In the genomic region with DNA sequence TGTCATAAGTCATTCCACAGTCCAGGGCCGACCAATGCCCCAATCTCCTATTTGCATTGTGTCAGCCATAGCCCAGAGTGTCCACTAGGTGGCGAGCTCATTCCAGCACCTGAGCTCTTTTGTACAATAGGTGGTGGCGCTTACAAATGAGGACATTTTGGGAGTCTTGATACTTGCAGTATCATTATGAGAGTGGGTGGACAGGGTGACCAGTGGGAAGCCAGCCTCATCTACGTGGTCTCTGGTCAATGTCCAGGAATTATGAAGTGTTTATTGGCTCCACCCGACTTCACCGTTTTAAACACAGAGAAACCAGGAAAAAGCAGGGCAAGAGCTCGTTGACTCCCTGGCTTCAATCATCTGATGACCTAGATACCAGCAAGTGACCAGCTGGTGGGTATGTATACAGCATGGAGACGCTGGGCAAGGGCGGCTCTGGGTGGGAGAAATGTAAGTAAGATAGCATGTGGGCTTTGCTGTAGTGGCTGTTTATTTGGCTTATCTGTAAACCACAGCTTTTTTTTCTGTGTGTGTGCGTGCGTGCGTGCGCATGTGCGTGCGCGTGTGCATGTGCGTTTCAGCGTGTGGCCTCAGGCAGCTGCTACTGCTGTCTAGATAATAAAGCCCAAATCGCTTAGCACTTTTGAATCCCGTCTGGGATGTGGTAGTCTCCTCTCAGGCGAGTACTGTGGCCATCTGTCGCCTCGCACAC, we compare ENCODE assay signal across 9 mouse cellular contexts. TPM values are rescaled to one million over a fixed set of nuclear protein-coding genes. Genes with fewer than 3 reads are reported as not detected.
DNase-seq lines count a peak whose midpoint lies in the region; ATAC-seq and TF ChIP-seq lines count a peak whose summit lies in the region.
"Had no signal": no experiment of that assay in that cellular context is flagged by ENCODE, and none has a peak within 500 bp of the region (broad histone marks: within the 10 kb centered on the region; RNA-seq: fewer than 3 reads in every experiment).

A gene (plus strand): TSS at position 137 of the 712 bp plus-strand sequence.

- H3K36me3 ChIP-seq in liver, embryonic 12.5 days, result no peaks in the 10 kb centered on the region
- no peaks in the 10 kb centered on the region for H3K36me3 ChIP-seq in testis, adult 2 months (ENCODE audit: control insufficient read depth, insufficient read depth, low read length)
- H3K36me3 ChIP-seq: embryonic facial prominence, embryonic 13.5 days had no signal

- H3K4me2 ChIP-seq in liver, embryonic 12.5 days, result peak within 1 kb of the TSS; percentile 55
- H3K4me2 ChIP-seq: embryonic facial prominence, embryonic 13.5 days had no signal

- peak within 1 kb of the TSS; percentile 32; the same call in 1 of the 2 replicates for H3K9ac ChIP-seq in liver, embryonic 12.5 days
- H3K9ac ChIP-seq: embryonic facial prominence, embryonic 13.5 days had no signal

- H3K9me3 ChIP-seq in liver, embryonic 12.5 days (replicated peaks), result no peaks in the 10 kb centered on the region
- H3K9me3 ChIP-seq: embryonic facial prominence, embryonic 13.5 days had no signal

- H3K4me1 ChIP-seq in liver, embryonic 12.5 days, result peaks cover 10% of the 10 kb centered on the region
- H3K4me1 ChIP-seq in testis, adult 2 months (ENCODE audit: control insufficient read depth, insufficient read depth, low read length), result no peaks in the 10 kb centered on the region
- H3K4me1 ChIP-seq: embryonic facial prominence, embryonic 13.5 days had no signal

- TF ChIP-seq CTCF in testis, adult 2 months (IDR thresholded peaks at IDR 0.05; ENCODE audit: control insufficient read depth, insufficient read depth, insufficient replicate concordance, low read depth, low read length), result peak; percentile 81; the same call in 1 of the 2 replicates

- no peak for TF ChIP-seq POLR2A in testis, adult 2 months (IDR thresholded peaks at IDR 0.05; ENCODE audit: control insufficient read depth, low read depth, low read length)

- ATAC-seq in liver, embryonic 12.5 days, result peak; percentile 97

- H3K4me3 ChIP-seq in liver, embryonic 12.5 days, result peak within 1 kb of the TSS; percentile 25; the same call in 1 of the 2 replicates
- H3K4me3 ChIP-seq in testis, adult 2 months (ENCODE audit: control insufficient read depth, low read depth, low read length), result no peak within 1 kb of the TSS
- H3K4me3 ChIP-seq: embryonic facial prominence, embryonic 13.5 days had no signal

- H3K27ac ChIP-seq in liver, embryonic 12.5 days, result peak within 1 kb of the TSS; percentile 77
- no peak within 1 kb of the TSS for H3K27ac ChIP-seq in testis, adult 2 months (ENCODE audit: control insufficient read depth, insufficient read depth, low read depth, low read length)
- H3K27ac ChIP-seq: embryonic facial prominence, embryonic 13.5 days had no signal

- H3K27me3 ChIP-seq in liver, embryonic 12.5 days (replicated peaks), result peaks cover 7% of the 10 kb centered on the region; the same call in 1 of the 2 replicates
- H3K27me3 ChIP-seq in testis, adult 2 months (ENCODE audit: control insufficient read depth, insufficient read depth, low read length), result no peaks in the 10 kb centered on the region
- H3K27me3 ChIP-seq: embryonic facial prominence, embryonic 13.5 days had no signal

- DNase-seq in urinary bladder, postnatal 25 days (ENCODE audit: low spot score), result peak; percentile 45
- no peak for DNase-seq in urinary bladder, adult 18-20 months (ENCODE audit: low spot score in 2 of 2)
- peak; percentile 94 for DNase-seq in cerebellum, adult 9-11 months
- DNase-seq in frontal cortex, postnatal 25 days (ENCODE audit: low spot score in 2 of 2), result peak; percentile 38 to 55
- DNase-seq in kidney, adult 18-20 months, result peak; percentile 69
- DNase-seq in naive thymus-derived CD4-positive, alpha-beta T cell, adult 2 months (ENCODE audit: low read depth), result peak; percentile 75

- 26% methylated on average over 23 of the region's 23 CpGs for WGBS in liver, embryonic 12.5 days (ENCODE audit: insufficient replicate concordance)

RNA-seq across cellular contexts. Expression of the gene that starts here (rescaled TPM):
- 0.06 and 0.13 TPM in 2 replicates for polyA plus RNA-seq in liver, embryonic 12.5 days (2016; fragmentation: Nextera tagmentation; extraction: Ambion mirVana)
- polyA plus RNA-seq in testis, adult 2 months (2012; rRNA removed), result 0.16 and 0.19 TPM in 2 replicates

Comparison
In these comparisons a context has a peak if more than half of its experiments do, and no peak if none do; other contexts are left out.
1. DNase-seq: peak in urinary bladder, postnatal 25 days (single experiment), cerebellum, adult 9-11 months (single experiment), frontal cortex, postnatal 25 days (2 of 2), kidney, adult 18-20 months (single experiment) and naive thymus-derived CD4-positive, alpha-beta T cell, adult 2 months (single experiment); none in urinary bladder, adult 18-20 months (0 of 2).
2. Peak in ATAC-seq, H3K4me3 ChIP-seq, H3K27ac ChIP-seq, H3K9ac ChIP-seq and H3K4me2 ChIP-seq in liver, embryonic 12.5 days; RNA of the gene not detected or under 1 TPM.